Mouse (Mus musculus): ENCODE measurements around the gene Pde4b.

GRCm38 (mm10) chr4:102102241-102102640, 14.9 kb downstream of the Pde4b start:
- TF ChIP-seq CTCF (IDR thresholded peaks at IDR 0.05; ENCODE audit: borderline replicate concordance, insufficient read depth, low read depth, low read length) = no peak
- no peak for TF ChIP-seq POLR2A (IDR thresholded peaks at IDR 0.05; ENCODE audit: borderline replicate concordance, insufficient read depth, low read length)
